ENCODE assay signal across 12 mouse cellular contexts in genomic region chrX:11798326-11798725, GRCm38 (mm10).
A peak's percentile ranks its signal among the peaks of the same experiment; 100 is the strongest.
DNase-seq lines count a peak whose midpoint lies in the region; ATAC-seq and TF ChIP-seq lines count a peak whose summit lies in the region.
"Had no signal": no experiment of that assay in that cellular context is flagged by ENCODE, and none has a peak within 500 bp of the region (broad histone marks: within the 10 kb centered on the region; RNA-seq: fewer than 3 reads in every experiment).

No protein-coding gene starts in this region.

- DNase-seq in urinary bladder, postnatal 14 days (ENCODE audit: low spot score), result peak; percentile 43
- DNase-seq in urinary bladder, postnatal 25 days (ENCODE audit: low spot score), result no peak
- no peak for DNase-seq in thymus, postnatal 36 days
- DNase-seq in thymus, adult 2 months, result no peak
- DNase-seq: cerebellum, adult 9-10 months had no signal

- H3K4me2 ChIP-seq in intestine, embryonic 15.5 days (replicated peaks), result no peak overlapping the region
- H3K4me2 ChIP-seq in intestine, postnatal 0 days (replicated peaks; ENCODE audit: low read depth), result no peak overlapping the region
- no peak overlapping the region for H3K4me2 ChIP-seq in lung, embryonic 16.5 days (ENCODE audit: low read depth, low read length)
- H3K4me2 ChIP-seq: neural tube, embryonic 12.5 days had no signal

- TF ChIP-seq POLR2A in thymus, adult 2 months (IDR thresholded peaks at IDR 0.05; ENCODE audit: control insufficient read depth, extremely low read depth, insufficient read depth, low read length, poor library complexity), result no peak

- no peak overlapping the region for H3K9ac ChIP-seq in intestine, embryonic 15.5 days
- no peak overlapping the region for H3K9ac ChIP-seq in intestine, postnatal 0 days (ENCODE audit: low read depth, low read length)
- no peak overlapping the region for H3K9ac ChIP-seq in lung, embryonic 16.5 days (ENCODE audit: low read length)
- H3K9ac ChIP-seq: hindbrain, embryonic 15.5 days; neural tube, embryonic 12.5 days had no signal

- 18% methylated on average over 3 of the region's 3 CpGs for WGBS in intestine, embryonic 15.5 days
- 21% methylated on average over 3 of the region's 3 CpGs for WGBS in intestine, postnatal 0 days
- 37% methylated on average over 3 of the region's 3 CpGs for WGBS in lung, embryonic 16.5 days
- WGBS in thymus, adult 2 months, result 65% methylated on average over 3 of the region's 3 CpGs

- no peaks in the 10 kb centered on the region for H3K9me3 ChIP-seq in intestine, embryonic 15.5 days
- H3K9me3 ChIP-seq in intestine, postnatal 0 days (ENCODE audit: control insufficient read depth), result no peaks in the 10 kb centered on the region
- H3K9me3 ChIP-seq in lung, embryonic 16.5 days (ENCODE audit: control insufficient read depth, low read length), result no peaks in the 10 kb centered on the region
- H3K9me3 ChIP-seq: hindbrain, embryonic 15.5 days; neural tube, embryonic 12.5 days had no signal

- TF ChIP-seq CTCF in intestine, postnatal 0 days (IDR thresholded peaks at IDR 0.05; ENCODE audit: low read depth), result no peak
- TF ChIP-seq CTCF in thymus, adult 2 months (IDR thresholded peaks at IDR 0.05; ENCODE audit: borderline replicate concordance, control insufficient read depth, extremely low read depth, insufficient read depth, low read length, poor library complexity), result no peak

- no peak overlapping the region for H3K4me3 ChIP-seq in intestine, embryonic 15.5 days (replicated peaks)
- H3K4me3 ChIP-seq in intestine, postnatal 0 days (ENCODE audit: low read depth, low read length), result no peak overlapping the region
- H3K4me3 ChIP-seq in lung, embryonic 16.5 days (ENCODE audit: low read length), result no peak overlapping the region
- H3K4me3 ChIP-seq in thymus, adult 2 months (ENCODE audit: control insufficient read depth, insufficient read depth, low read length), result no peak overlapping the region
- H3K4me3 ChIP-seq: heart, adult 2 months; hindbrain, embryonic 15.5 days; neural tube, embryonic 12.5 days had no signal

- ATAC-seq in intestine, embryonic 15.5 days, result peak; percentile 80
- ATAC-seq in intestine, postnatal 0 days, result no peak
- ATAC-seq in lung, embryonic 16.5 days (ENCODE audit: low read depth), result peak; percentile 13; the same call in 1 of the 2 replicates

- no peaks in the 10 kb centered on the region; the same call in 1 of the 2 replicates for H3K27me3 ChIP-seq in intestine, embryonic 15.5 days (replicated peaks)
- H3K27me3 ChIP-seq in intestine, postnatal 0 days (replicated peaks; ENCODE audit: control insufficient read depth, insufficient read depth, low read length), result no peaks in the 10 kb centered on the region
- H3K27me3 ChIP-seq in lung, embryonic 16.5 days (ENCODE audit: control insufficient read depth, insufficient read depth, low read depth, low read length), result no peaks in the 10 kb centered on the region
- H3K27me3 ChIP-seq in thymus, adult 2 months (ENCODE audit: control insufficient read depth, insufficient read depth, low read length), result no peaks in the 10 kb centered on the region

- H3K4me1 ChIP-seq in intestine, embryonic 15.5 days (replicated peaks), result no peaks in the 10 kb centered on the region
- no peaks in the 10 kb centered on the region for H3K4me1 ChIP-seq in intestine, postnatal 0 days (replicated peaks; ENCODE audit: control insufficient read depth, insufficient read depth, low read length)
- peaks cover 17% of the 10 kb centered on the region for H3K4me1 ChIP-seq in lung, embryonic 16.5 days (replicated peaks; ENCODE audit: control insufficient read depth, insufficient read depth, low read length)
- H3K4me1 ChIP-seq in thymus, adult 2 months (replicated peaks; ENCODE audit: control insufficient read depth, insufficient read depth, low read length), result peaks cover 12% of the 10 kb centered on the region

- no peaks in the 10 kb centered on the region for H3K36me3 ChIP-seq in intestine, embryonic 15.5 days
- no peaks in the 10 kb centered on the region for H3K36me3 ChIP-seq in intestine, postnatal 0 days (ENCODE audit: control insufficient read depth, insufficient read depth)
- no peaks in the 10 kb centered on the region for H3K36me3 ChIP-seq in lung, embryonic 16.5 days (ENCODE audit: control insufficient read depth, insufficient read depth, low read length)
- H3K36me3 ChIP-seq in thymus, adult 2 months (ENCODE audit: control insufficient read depth, insufficient read depth, low read length), result no peaks in the 10 kb centered on the region
- H3K36me3 ChIP-seq: hindbrain, embryonic 15.5 days; neural tube, embryonic 12.5 days had no signal

- no peak overlapping the region for H3K27ac ChIP-seq in intestine, embryonic 15.5 days
- H3K27ac ChIP-seq in intestine, postnatal 0 days (ENCODE audit: low read depth, low read length), result no peak overlapping the region
- H3K27ac ChIP-seq in lung, embryonic 16.5 days (ENCODE audit: low read length), result no peak overlapping the region
- no peak overlapping the region for H3K27ac ChIP-seq in thymus, adult 2 months (ENCODE audit: control insufficient read depth, insufficient read depth, low read length)
- H3K27ac ChIP-seq: heart, adult 2 months; kidney, postnatal 0 days; neural tube, embryonic 12.5 days had no signal
